Mouse (Mus musculus) kidney, postnatal 36 days (tissue): ENCODE data around the gene Rgs14.

Source experiments
- DNase-seq, 2 experiments: peaks; one replicate each; pipeline ENCODE4 v3.0.0; 2021 to 2022; ENCODE audit warnings: mixed read lengths in 2 of 2

The Rgs14 gene

DNA sequence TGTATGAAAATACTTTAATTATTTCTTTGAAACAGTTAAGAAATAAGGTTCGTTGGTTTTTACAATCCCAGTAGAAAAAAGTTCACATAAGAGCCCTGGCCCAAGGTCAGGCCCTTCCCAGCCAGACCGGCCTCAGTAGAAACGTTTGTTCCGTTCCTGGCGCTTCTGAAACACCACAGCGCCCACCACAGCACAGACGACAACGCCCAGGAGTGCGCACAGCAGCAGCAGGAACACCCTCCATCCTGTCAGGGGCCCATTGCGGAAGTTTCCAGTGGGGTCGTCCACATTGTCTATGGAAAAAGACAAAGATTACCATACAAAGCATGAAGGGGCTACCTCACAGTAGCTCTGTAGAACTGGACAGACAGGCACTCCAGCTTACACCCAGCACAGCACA, 22.8 kb upstream of the Rgs14 start:
- DNase-seq: no peak

DNA sequence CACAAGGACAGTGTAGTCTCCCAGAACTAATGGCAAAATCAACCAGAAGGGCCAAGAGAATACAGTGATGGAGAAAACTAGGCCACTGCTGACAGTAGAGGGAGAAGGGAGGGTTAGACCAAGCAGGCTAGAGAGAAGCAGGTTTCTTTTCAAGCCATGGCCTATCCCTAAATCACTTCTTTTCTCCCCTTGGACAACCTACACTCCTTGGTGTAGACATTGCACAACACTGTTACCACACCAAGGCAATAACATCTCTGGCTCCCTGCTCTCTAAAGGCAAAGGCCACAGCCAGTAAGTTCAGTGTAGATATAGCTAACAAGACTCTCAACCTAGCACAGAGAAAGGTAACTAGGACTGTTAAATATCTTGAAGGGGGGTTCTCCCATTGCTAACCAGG, 8.4 kb upstream of the Rgs14 start:
- no peak for DNase-seq

DNA sequence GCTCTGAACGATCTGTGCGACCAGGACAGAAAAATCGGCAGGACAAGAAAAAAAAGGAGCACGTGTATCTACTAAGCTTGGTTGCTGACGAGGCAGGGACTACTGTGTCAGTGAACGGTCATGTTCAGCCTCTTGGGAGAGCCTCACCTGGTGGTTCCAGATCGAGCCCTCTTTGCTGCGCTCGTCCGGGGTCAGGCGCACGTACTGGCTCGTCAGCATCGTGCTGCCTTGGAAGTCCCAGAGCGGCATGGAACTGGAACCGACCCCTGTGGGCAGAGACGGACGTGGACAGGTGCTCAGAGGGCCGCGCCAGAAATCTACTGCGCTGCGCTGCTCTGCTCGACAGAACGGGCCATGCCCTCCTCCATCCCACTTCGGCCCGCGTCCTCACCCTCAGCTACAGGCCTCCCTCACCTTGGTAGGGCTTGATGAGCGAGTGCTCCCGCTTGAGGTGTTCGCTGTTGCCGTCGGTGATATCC, 7.5 kb upstream of the Rgs14 start:
- no peak for DNase-seq

DNA sequence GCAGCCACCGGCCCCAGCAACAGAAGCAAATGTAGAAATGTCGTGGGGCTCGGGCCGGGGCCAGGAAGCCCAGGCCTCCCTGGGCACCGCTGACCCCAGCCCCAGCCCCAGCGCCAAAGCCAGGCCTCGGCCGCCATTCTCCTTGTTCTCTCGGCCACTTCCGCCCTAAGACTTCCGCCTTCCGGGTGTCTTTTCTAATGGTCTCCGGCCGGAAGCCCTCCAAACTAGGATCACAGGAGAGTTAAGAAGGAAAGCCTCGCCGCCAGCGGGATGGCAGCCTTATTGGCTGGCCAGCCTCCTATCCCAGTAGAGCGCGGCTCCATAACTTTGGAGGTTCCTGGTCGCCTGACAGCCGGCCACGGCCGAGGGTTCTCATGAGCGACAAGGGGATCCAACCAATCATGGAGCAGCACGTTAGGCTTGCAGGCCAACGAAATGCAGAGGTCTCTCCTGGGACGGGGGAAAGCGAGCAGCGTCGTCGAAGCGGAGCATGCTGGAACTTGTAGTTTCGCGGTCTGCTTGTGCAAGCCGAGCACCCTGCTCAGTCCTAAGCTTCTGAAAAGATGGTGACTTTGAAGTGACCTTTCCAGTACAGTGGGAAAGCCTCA, 7.0 kb upstream of the Rgs14 start, which contains the start of gene Lman2:
Gene Lman2, minus strand, starts transcription at position 331 of the 608 bp plus-strand sequence.
- peak; percentile 96 to 99 for DNase-seq

DNA sequence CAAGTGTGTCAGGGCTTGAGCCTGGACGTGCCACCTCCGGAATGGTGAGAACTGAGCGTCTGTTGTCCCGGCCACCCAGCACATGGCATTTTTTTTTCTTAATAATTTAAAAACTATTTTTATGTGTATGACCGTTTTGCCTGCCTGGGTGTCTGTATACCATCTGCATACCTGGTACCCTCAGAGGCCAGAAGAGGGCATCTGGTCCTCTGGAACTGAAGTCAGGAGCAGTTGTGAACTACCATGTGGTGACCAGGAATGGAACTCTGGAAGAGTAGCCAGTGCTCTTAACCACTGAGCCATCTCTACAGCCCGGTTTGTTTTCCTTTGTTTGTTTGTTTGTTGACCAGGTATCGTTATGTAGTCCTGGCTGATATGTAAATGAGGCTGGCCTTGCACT, 1.1 kb upstream of the Rgs14 start:
- DNase-seq: peak; percentile 27 to 39

DNA sequence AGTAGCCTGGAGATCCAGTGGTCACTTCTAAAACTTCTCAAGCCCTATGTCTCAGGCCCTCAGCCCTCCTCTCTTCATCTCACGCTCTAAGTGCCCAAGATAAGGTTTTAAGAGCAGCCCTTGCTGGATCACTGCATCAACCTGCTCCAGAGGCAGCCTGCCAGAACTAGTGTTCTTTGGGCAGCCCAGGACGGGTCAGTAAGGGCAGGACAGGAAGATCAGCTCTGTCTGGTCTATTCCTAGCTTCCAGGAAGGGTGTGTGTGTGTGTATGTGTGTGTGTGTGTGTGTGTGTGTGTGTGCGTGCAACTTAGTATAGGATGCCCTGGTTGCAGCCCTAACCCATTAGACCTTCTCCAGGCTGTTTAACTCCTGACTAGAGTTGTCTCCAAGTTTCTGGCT, 702 bp downstream of the Rgs14 start:
- peak; percentile 83 to 86 for DNase-seq

DNA sequence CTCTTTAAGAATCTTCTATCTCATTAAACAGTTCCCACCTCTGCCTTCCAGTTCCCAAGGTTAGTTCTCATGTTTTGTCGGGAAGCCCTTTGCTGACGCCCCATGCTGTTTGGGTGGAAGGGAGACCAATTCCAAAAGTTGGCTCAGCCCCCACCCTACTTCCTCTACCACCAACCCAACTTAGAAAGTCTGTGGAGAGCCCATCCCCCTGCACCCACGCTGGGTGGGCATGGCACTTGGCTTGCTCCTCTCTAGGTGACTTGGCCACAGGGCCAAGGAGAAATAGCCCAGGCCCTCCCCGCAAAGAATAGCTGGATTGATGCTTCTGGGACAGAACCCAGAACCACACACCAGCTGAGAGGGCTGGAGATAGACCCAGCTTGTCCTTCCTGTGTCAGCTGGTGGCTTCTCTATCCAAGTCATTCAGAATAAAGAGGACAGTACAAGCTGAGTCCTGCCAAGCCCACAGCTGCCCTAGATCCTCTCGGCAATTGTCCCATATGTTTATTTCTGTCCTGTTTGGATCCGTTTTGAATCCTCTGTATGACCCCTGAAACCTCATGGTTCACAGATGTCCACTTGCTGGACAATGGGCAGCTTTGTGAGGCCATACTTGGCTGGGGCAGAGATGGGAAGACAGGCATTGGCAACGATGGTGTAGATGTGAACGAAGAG, 1.6 kb downstream of the Rgs14 start:
- DNase-seq: no peak

DNA sequence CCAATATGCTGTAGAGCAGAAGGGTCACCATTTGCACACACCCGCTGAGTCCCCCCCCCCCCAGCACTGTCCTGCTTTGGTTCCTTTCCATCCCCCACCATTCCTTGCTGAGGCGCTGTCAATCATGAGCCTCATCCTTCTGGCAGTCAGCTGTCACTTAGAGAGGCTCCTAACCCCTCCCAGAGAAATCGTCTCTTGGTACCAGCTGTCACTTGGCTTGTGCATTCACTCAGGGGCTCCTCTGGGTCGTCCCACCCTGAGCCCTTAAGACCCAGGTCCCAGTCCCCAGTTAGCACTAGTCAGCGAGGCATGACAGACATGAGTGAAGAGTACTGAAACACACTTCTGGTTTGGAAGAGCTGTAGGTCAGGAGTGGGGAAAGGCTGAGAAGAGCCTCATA, 2.2 kb downstream of the Rgs14 start:
- no peak for DNase-seq

DNA sequence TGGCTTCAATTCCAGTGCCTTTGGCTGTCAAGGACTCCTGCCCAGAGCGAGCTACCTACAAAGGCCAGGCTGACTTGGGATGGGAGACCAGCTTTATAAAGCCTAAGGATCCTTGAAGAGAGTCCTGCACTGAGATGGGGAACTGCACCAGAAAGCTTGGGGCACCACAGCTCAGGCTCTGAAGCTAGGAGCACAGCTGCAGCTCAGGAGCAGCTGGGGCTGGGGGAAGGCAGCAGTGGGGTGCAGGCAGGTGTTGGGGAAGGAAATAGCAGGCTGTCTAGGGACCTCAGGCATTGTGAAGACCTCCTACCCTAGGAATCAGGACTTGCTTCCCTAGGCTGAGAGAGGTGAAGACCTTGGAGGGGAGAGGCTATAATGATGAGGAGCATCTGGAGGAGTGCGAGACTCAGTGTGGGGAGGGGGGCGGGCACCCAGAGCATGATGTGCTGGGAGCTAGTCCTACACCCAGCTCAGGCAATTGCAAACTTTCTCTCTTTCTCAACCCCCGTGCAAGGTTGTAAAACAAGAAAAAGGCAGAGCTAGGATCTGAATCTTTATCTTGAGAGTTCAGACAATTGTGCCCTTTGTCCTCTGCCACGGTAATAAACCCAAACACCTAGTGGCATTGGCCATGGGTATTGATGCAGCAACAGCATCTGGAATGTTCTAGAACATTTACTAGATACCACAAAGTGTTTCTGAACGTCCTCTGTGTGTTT, 4.8 kb downstream of the Rgs14 start:
- DNase-seq: no peak

DNA sequence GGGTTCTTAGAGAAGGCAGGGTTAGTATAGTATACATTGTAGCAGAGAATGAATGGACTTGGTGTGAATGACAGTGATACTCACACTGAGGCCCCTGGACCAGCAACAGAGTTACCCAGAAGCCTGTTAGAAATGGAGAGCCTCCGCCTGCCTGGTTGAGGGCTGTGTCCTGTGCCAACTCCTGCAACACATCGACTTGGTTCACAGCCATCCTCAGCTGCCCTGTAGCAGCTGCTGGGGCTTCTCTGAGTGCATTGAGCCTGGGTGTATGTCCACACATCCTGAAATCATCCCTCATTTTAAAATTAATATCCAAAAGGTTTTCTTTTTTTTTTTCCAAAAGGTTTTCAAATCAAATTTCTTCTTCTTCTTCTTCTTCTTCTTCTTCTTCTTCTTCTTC, 6.3 kb downstream of the Rgs14 start:
- DNase-seq: no peak

DNA sequence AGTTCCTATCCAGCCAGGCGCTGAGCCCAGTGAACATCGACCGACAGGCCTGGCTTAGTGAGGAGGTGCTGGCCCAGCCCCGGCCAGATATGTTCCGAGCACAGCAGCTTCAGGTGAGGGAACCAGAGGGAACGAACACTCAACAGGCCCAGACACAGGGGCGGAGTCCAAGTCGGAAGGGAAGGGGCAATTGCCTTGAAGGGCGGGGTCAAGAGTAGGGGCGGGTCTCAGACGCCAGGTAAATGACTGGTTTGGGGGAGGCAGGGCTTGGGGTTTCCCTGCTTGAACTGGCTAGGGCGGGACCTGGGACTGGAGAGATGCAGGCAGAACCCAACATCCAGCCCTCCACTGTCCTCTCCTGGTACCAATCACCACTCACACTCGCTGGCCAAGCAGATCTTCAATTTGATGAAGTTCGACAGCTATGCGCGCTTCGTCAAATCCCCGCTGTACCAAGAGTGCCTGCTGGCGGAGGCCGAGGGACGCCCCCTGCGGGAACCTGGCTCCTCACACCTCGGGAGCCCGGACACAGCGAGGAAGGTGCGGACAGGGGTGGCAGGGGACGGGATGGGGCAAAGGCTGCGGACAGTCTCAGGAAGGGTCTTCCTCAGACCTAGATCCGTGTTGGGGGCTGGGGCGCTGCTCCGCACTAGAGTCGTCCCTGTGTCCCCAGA, 9.5 kb downstream of the Rgs14 start:
- DNase-seq: peak; percentile 57 to 64

DNA sequence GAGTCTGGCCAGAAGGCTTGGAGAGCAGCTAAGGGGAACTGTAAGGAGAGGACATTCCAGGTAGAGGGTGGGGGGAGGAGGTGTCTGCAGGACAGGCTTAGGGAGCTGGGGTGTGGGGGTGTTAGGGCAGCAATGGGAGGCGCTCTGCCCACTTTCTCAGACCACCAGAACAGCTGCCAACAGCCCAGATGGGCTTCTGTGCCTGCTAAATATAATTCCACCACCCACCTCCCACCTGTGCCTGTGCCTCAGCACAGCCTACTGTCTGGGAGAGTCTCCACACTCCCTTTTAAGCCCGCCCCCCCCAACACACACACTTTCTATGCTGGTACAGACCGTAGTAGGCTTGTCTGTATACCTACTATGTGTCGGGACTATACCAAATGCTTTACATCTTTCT, 12.3 kb downstream of the Rgs14 start:
- DNase-seq: no peak

DNA sequence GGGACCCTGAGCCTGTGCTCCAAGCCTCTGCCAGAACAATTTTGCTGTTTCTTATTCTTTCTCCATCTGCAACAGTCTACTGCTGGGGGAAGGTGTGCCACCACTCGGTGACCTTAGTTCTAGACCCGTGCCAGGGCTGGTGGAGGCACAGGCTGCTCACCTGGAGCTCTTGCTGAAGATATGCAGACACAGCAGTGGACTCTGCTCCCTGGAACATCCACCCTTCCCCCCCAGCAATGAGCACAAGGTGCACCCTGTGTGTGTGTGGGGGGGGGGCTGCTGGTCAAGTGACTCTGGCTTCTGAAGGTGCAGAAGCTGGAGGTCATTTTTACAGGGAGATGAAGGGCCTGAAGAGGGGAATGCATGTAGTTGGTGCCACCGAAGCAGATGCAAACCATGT, 21.1 kb downstream of the Rgs14 start:
- DNase-seq: peak; percentile 87 to 94

DNA sequence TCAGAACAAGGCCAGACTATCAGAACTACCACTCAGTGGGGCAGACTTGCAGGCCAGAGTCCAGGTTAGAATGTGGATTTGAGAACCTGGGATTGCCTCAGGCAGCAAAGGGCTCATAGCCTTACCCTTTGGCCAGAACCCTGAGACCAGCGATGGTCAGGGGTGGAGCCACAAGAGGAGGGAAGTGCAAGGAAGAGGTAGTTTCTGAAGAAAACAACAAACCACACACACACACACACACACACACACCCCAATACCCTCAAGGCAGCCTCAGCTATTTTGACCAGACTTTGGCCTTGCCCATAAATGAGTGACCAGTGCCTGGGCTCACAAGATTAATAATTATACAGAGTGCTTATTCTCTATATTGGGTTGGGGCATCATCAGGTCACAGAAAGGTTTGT, 22.1 kb downstream of the Rgs14 start:
- peak; percentile 87 to 93 for DNase-seq

DNA sequence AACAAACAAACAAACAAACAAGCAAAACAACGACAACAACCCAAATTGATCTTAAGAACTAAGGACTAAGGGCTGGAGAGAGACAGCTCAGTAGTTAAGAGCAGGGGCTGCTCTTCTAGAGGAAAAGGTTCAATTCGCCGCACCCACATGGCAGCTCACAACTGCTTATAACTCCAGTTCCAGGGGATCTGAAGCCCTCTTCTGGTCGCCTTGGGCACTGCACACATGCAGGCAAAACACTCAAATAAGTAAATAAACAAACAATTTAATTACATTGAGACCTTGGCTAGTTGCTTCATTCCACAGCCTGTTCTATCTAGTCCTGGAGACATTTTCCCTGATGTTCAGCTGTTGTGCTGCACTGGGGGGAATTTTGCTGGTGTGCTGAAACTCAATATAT, 23.4 kb downstream of the Rgs14 start:
- peak in 1 of 2 experiments; percentile 59 for DNase-seq

DNA sequence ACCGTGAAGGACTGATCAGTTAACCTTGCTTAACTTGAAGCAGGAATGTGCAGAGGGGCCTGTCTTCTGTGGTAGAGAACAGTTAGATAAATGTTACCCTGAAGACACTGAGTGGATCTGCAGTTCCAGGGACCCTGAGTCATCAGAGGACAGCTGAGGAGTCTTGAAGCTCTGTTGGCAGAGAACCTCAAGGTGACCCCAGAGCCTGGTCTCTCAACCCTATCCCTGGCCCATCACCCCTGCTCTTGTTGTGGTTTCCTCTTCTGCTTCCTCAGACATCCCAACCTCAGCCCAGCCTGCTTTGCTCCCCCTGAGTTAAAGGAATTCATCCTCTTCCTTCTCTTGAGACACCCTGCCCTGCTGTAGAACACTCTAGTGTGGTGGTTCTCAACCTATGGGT, 28.6 kb downstream of the Rgs14 start, which contains the start of gene Slc34a1:
Gene Slc34a1, plus strand, starts transcription at position 100 of the 400 bp plus-strand sequence.
- DNase-seq: no peak

DNA sequence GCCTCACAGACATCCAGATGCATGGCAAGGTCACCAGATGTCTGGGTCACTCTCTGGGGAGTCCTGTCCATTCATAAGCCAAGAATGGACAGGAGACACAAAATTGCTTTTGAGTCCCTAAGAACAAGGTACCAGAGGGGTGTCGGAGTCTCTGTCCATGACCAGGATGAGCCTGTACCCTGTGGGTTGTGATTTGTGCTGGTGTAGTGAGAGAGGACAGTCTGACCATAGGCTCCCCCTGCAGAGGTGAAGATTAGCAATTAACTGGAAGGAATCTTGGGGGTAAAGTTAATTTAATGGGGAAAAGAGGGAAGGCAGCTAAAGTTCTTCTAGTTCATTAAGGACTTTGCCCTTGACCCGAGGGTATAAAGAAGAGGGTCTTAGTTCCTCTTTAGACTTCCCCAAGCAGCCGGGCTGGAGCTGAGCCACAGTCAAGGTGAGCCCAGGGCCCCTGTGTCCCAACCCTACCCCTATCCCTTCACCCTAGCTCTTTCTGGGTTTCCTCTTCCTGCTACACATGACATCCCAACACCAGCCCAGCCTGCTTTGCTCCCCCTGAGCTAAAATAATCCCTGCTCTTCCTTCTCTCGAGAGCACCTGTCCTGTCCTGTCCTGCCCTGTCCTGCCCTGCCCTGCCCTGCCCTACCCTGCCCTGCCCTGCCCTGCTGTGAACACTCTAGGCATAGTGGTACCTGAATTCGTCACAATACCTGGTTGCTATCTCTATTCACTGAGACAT, 29.9 kb downstream of the Rgs14 start:
- DNase-seq: peak; percentile 77

DNA sequence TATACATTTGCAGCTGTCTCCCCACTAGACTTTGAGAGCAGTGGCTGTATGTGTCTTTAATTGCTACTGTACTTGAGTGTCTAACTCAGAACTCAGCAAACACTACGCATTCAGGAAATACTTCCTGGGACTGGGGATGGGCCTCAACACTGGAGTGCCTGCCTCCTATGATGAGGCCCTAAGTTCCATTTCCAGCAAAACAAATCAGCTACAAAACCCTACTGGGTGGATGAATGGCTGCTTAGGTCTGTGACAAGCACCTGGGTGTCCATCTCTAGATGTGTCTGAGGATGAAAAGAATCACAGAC, 30.5 kb downstream of the Rgs14 start:
- no peak for DNase-seq

DNA sequence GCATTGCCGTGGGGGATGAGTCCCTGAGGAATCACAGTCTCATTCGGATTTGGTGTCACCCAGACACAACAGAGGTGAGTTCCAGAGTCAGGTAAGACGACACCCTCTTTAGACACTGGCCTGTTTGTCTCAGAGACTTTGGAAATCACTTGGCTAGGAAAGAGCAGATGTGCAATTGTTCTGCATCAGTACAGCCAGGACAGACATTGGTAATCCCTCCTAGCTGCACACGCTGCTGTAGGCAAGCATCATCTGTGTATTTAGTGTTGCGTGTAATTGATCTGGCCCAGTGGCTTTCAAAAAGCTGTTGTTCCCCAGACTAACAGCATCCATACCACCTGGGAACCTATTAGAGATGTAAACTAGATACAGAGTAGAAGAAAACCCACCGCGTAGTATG, 33.7 kb downstream of the Rgs14 start:
- DNase-seq: no peak

DNA sequence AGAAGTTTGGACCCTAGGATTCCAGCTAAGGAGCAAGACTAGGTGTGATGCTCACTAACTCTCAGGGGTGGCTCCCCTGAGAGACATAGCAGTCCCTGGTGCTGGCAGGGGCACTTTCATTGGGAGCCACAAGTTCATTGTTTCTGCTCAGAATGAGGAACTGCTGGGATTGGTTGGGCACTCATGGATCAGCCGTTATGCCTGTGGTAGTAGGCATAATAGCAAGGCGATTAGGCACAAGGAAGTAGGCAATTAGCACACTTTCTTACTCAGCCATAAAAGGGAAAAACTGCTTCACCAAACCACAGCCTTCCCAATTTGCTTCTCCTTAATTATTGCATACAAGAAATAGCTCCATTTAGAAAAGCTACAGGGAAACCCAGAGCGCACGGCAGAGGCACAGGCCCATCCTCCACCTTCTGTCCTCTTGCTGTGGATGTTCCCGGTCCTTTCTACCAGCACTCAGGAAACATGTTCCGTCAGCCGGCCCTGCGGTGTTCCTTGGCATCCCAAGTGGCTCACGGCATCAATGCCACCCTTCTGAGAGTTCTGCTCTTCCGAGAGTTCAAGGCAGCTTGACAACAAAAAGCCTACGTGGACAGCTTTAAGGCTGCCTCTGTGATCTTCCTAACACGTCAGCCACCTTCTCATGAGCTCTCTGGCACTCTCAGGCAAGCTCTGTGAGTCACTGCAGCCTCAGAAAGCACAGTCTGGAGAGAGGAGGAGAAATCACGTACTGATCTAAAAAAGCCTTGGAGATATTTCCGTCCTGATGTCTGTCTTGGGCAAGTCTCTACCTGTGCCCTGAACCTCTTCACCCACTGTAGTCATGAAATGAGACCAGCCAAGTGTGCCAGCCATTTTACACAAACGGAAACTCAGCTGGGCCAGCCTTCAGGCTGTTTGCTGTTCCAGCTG, 34.7 kb downstream of the Rgs14 start:
- DNase-seq: peak in 1 of 2 experiments; percentile 33
